Mouse (Mus musculus) kidney, adult 2 months (tissue): ENCODE results near the gene Ehmt2.
"Not testable (repeated sequence)": the region's sequence is repeated elsewhere in the genome, so short reads cannot be mapped to it uniquely, and the experiment has no call there.

Experiments used
- CTCF ChIP-seq: fragments of 200-500 bp; conservative IDR thresholded peaks from 2 replicates; pipeline ENCODE4 v1.5.1; 2011; ENCODE audit warnings: low read depth, mild to moderate bottlenecking, control low read depth, low read length, moderate library complexity, mixed read lengths; ENCODE audit not compliant: insufficient read depth, insufficient read length
- POLR2A ChIP-seq: fragments of 200-500 bp; IDR thresholded peaks from one replicate; pipeline ENCODE4 v1.6.1; 2011; ENCODE audit warnings: low read depth, low read length, control low read depth

GRCm38 (mm10) chr17:34957291-34957690 lies 59.0 kb downstream of the Ehmt2 start:
- TF ChIP-seq CTCF, POLR2A: not testable (repeated sequence)
